Mouse (Mus musculus): ENCODE data around the gene Ank3.

GRCm38 (mm10) chr10:69405431-69405830 is 6.9 kb downstream of the Ank3 start:
- TF ChIP-seq CTCF (IDR thresholded peaks at IDR 0.05; ENCODE audit: insufficient read depth, low read length) (no peak), POLR2A (IDR thresholded peaks at IDR 0.05; ENCODE audit: borderline replicate concordance, extremely low read depth, low read depth, low read length) (no peak)

Measured in lung, adult 2 months (tissue).